Mouse (Mus musculus): ENCODE results near the gene Mrpl54. TPM values are rescaled to one million over a fixed set of nuclear protein-coding genes. Genes with fewer than 3 reads are reported as not detected.
"Not testable (repeated sequence)": the region's sequence is repeated elsewhere in the genome, so short reads cannot be mapped to it uniquely, and the experiment has no call there.

Gene Mrpl54
- total RNA-seq, 1 experiment from 2014 or later = 113 TPM

DNA sequence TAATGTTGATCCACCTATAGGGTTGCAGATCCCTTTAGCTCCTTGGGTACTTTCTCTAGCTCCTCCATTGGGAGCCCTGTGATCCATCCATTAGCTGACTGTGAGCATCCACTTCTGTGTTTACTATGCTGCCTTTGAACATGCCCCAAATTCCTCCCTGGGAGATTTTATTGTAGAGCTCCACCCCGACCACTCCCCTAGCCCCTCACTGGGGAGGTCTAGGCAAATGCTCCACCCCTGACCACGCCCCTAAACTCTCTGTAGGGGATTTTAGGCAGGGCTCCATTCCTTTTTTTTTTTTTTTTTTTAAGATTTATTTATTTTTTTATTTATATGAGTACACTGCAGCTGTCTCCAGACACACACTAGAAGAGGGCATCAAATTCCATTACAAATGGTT lies 43.0 kb downstream of the Mrpl54 start:
- DNase-seq = not testable (repeated sequence)

GRCm38 (mm10) chr10:81221402-81222015 lies 45.2 kb downstream of the Mrpl54 start:
- no peak for DNase-seq

DNA sequence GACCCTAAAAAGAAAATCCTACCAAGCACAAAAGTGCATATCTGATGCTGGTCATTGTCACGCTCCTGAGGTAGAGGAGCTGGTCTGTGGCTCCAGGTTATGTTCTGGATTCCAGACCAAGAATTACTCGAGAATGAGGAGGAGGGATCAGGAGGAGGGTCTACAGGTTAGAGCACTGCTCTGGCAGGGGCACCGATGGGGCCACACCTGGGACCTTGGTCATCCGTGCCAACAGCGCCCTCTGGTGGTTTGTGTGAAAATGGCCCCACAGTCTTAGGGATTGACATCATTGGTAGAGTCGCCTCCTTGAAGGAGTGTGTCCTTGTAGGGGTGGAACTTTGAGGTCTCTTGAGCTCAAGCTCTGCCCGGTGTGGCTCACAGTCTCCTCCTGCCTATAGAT lies 48.8 kb downstream of the Mrpl54 start:
- DNase-seq = peak; percentile 83

GRCm38 (mm10) chr10:81217267-81217666 lies 49.5 kb downstream of the Mrpl54 start:
- not testable (repeated sequence) for DNase-seq

GRCm38 (mm10) chr10:81216810-81217209 lies 49.9 kb downstream of the Mrpl54 start:
- no peak for DNase-seq

DNA sequence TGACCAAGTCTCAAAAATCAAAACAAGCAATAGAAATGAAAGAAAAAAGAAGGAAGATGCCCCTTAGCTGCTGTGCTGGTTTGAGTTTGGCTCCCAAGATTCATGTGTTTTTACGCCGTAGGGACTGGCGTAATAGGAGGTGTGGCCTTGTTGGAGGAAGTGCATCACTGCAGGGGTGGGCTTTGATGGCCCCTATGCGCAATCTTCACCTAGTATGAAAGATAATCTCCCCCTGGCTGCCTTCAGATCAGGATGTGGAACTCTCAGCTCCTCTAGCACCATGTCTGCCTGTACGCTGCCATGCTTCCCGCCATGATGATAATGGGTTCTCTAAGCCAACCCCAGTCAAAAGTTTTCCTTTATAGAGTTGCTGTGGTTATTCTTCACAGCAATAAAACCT lies 50.5 kb downstream of the Mrpl54 start:
- DNase-seq = no peak

Small RNA genes lying within 50 kb of the gene (microRNA-seq; reads per million reads assigned to microRNA genes)
- gene Mir3057 = 6.1 to 8.5 reads per million in 2 experiments

Other genes starting within 250 kb of the Mrpl54 start
- 2.1 and 2.3 TPM in 2 replicates for gene Diras1, start 241.3 kb downstream of the Mrpl54 start, total RNA-seq (2021)
- gene Slc39a3, start 229.5 kb downstream of the Mrpl54 start, total RNA-seq (2021) = 30.3 and 30.5 TPM in 2 replicates
- 212 and 215 TPM in 2 replicates for gene Sgta, start 206.8 kb downstream of the Mrpl54 start, total RNA-seq (2021)
- gene Thop1, start 196.9 kb downstream of the Mrpl54 start, total RNA-seq (2021) = 56.0 and 60.6 TPM in 2 replicates
- 2.5 and 26.5 TPM in 2 replicates for gene Creb3l3, start 168.1 kb downstream of the Mrpl54 start, total RNA-seq (2021)
- gene Map2k2, start 161.0 kb downstream of the Mrpl54 start, total RNA-seq (2021) = 161 and 163 TPM in 2 replicates
- 66.9 and 73.8 TPM in 2 replicates for gene Zbtb7a, start 131.7 kb downstream of the Mrpl54 start, total RNA-seq (2021)
- 27.3 and 28.3 TPM in 2 replicates for gene Pias4, start 99.0 kb downstream of the Mrpl54 start, total RNA-seq (2021)
- 1,390 and 1,511 TPM in 2 replicates for gene Eef2, start 90.3 kb downstream of the Mrpl54 start, total RNA-seq (2021)
- 58.3 and 62.2 TPM in 2 replicates for gene Dapk3, start 83.9 kb downstream of the Mrpl54 start, total RNA-seq (2021)
- not detected in 2 replicates for gene 4930442H23Rik, start 83.1 kb downstream of the Mrpl54 start, total RNA-seq (2021)
- gene Nmrk2, start 64.9 kb downstream of the Mrpl54 start, total RNA-seq (2021) = not detected in 2 replicates
- 2.1 and 3.5 TPM in 2 replicates for gene Atcay, start 36.1 kb downstream of the Mrpl54 start, total RNA-seq (2021)
- 11.0 and 12.5 TPM in 2 replicates for gene Zfr2, start 33.8 kb downstream of the Mrpl54 start, total RNA-seq (2021)
- 2.1 and 2.9 TPM in 2 replicates for gene Matk, start 14.0 kb downstream of the Mrpl54 start, total RNA-seq (2021)
- gene Apba3, start within 50 bp of the Mrpl54 start, total RNA-seq (2021) = 95.0 and 100 TPM in 2 replicates
- 0.90 and 1.6 TPM in 2 replicates for gene Tjp3, start 24.6 kb upstream of the Mrpl54 start, total RNA-seq (2021)
- 38.7 and 46.9 TPM in 2 replicates for gene Pip5k1c, start 26.0 kb upstream of the Mrpl54 start, total RNA-seq (2021)
- gene Cactin, start 54.2 kb upstream of the Mrpl54 start, total RNA-seq (2021) = 33.1 and 40.7 TPM in 2 replicates
- 38.6 and 47.0 TPM in 2 replicates for gene Tbxa2r, start 61.8 kb upstream of the Mrpl54 start, total RNA-seq (2021)
- gene Gipc3, start 76.3 kb upstream of the Mrpl54 start, total RNA-seq (2021) = 4.6 and 5.1 TPM in 2 replicates
- gene Hmg20b, start 83.5 kb upstream of the Mrpl54 start, total RNA-seq (2021) = 83.0 and 90.1 TPM in 2 replicates
- gene Mfsd12, start 90.6 kb upstream of the Mrpl54 start, total RNA-seq (2021) = 15.2 and 16.3 TPM in 2 replicates
- 2.0 and 2.1 TPM in 2 replicates for gene 4930404N11Rik, start 98.9 kb upstream of the Mrpl54 start, total RNA-seq (2021)
- gene Fzr1, start 111.6 kb upstream of the Mrpl54 start, total RNA-seq (2021) = 40.5 and 43.3 TPM in 2 replicates
- 52.6 and 55.6 TPM in 2 replicates for gene Dohh, start 117.5 kb upstream of the Mrpl54 start, total RNA-seq (2021)
- gene Gm48551, start 117.5 kb upstream of the Mrpl54 start, total RNA-seq (2021) = 0.48 and 1.6 TPM in 2 replicates
- gene Gm48552, start 122.1 kb upstream of the Mrpl54 start, total RNA-seq (2021) = 0.64 and 2.1 TPM in 2 replicates
- gene Smim24, start 126.1 kb upstream of the Mrpl54 start, total RNA-seq (2021) = 0.94 and 1.9 TPM in 2 replicates
- 90.1 and 104 TPM in 2 replicates for gene Nfic, start 188.7 kb upstream of the Mrpl54 start, total RNA-seq (2021)
- gene Celf5, start 215.8 kb upstream of the Mrpl54 start, total RNA-seq (2021) = 0.48 and 0.98 TPM in 2 replicates
- gene Ncln, start 229.5 kb upstream of the Mrpl54 start, total RNA-seq (2021) = 102 and 107 TPM in 2 replicates
- gene S1pr4, start 233.2 kb upstream of the Mrpl54 start, total RNA-seq (2021) = 2.3 and 7.4 TPM in 2 replicates